In genomic region chr1:39663050-39663449, GRCm38 (mm10) we compare ENCODE assay signal across 20 mouse cellular contexts. TPM values are rescaled to one million over a fixed set of nuclear protein-coding genes. Genes with fewer than 3 reads are reported as not detected.
DNase-seq lines count a peak whose midpoint lies in the region; ATAC-seq and TF ChIP-seq lines count a peak whose summit lies in the region.
"Had no signal": no experiment of that assay in that cellular context is flagged by ENCODE, and none has a peak within 500 bp of the region (broad histone marks: within the 10 kb centered on the region; RNA-seq: fewer than 3 reads in every experiment).

No protein-coding gene starts in this region.

- no peaks in the 10 kb centered on the region for H3K27me3 ChIP-seq in neural tube, embryonic 12.5 days (replicated peaks)
- no peaks in the 10 kb centered on the region for H3K27me3 ChIP-seq in neural tube, embryonic 15.5 days (replicated peaks)
- H3K27me3 ChIP-seq in midbrain, postnatal 0 days (ENCODE audit: insufficient read depth, low read length) = no peaks in the 10 kb centered on the region
- H3K27me3 ChIP-seq: embryonic facial prominence, embryonic 12.5 days; heart, embryonic 12.5 days had no signal

- WGBS in neural tube, embryonic 12.5 days = 77% methylated on average over 4 of the region's 4 CpGs
- 49% methylated on average over 4 of the region's 4 CpGs for WGBS in neural tube, embryonic 15.5 days
- whole genome bisulfite sequencing in midbrain, postnatal 0 days = 59% methylated on average over 4 of the region's 4 CpGs

- no peaks in the 10 kb centered on the region for H3K36me3 ChIP-seq in neural tube, embryonic 12.5 days
- H3K36me3 ChIP-seq in neural tube, embryonic 15.5 days = no peaks in the 10 kb centered on the region
- no peaks in the 10 kb centered on the region for H3K36me3 ChIP-seq in midbrain, postnatal 0 days (ENCODE audit: insufficient read depth, low read length)
- H3K36me3 ChIP-seq: embryonic facial prominence, embryonic 12.5 days; heart, embryonic 12.5 days; hindbrain, embryonic 10.5 days had no signal

- peak; percentile 37; the same call in 1 of the 2 replicates for ATAC-seq in neural tube, embryonic 12.5 days (ENCODE audit: low FRiP score, low read depth)
- ATAC-seq in neural tube, embryonic 15.5 days (ENCODE audit: low FRiP score) = no peak
- peak; percentile 52; the same call in 1 of the 2 replicates for ATAC-seq in midbrain, postnatal 0 days (ENCODE audit: low FRiP score)
- ATAC-seq: forebrain, embryonic 16.5 days had no signal

- H3K9ac ChIP-seq in neural tube, embryonic 12.5 days = no peak overlapping the region
- H3K9ac ChIP-seq in neural tube, embryonic 15.5 days (replicated peaks) = no peak overlapping the region
- H3K9ac ChIP-seq in midbrain, postnatal 0 days (replicated peaks; ENCODE audit: low read length, poor library complexity, severe bottlenecking) = no peak overlapping the region
- H3K9ac ChIP-seq: embryonic facial prominence, embryonic 12.5 days; heart, embryonic 12.5 days had no signal

- no peak for TF ChIP-seq CTCF in layer of hippocampus, adult 2 months (conservative IDR thresholded peaks at IDR 0.05)
- TF ChIP-seq CTCF in midbrain, postnatal 0 days (IDR thresholded peaks at IDR 0.05) = no peak

- no peak overlapping the region for H3K4me2 ChIP-seq in neural tube, embryonic 12.5 days (replicated peaks)
- H3K4me2 ChIP-seq in neural tube, embryonic 15.5 days = no peak overlapping the region
- H3K4me2 ChIP-seq in midbrain, postnatal 0 days (ENCODE audit: low read depth, low read length, poor library complexity, severe bottlenecking) = no peak overlapping the region
- H3K4me2 ChIP-seq: embryonic facial prominence, embryonic 12.5 days; heart, embryonic 12.5 days had no signal

- H3K9me3 ChIP-seq in neural tube, embryonic 12.5 days = no peaks in the 10 kb centered on the region
- H3K9me3 ChIP-seq in neural tube, embryonic 15.5 days (replicated peaks) = 0 out of 2 replicates have a peak, but pooled peaks cover 4% of the 10 kb centered on the region
- H3K9me3 ChIP-seq in midbrain, postnatal 0 days (ENCODE audit: low read length) = 0 out of 2 replicates have a peak, but pooled peaks cover 3% of the 10 kb centered on the region
- H3K9me3 ChIP-seq: embryonic facial prominence, embryonic 12.5 days; hindbrain, embryonic 10.5 days had no signal

- H3K27ac ChIP-seq in layer of hippocampus, adult 2 months = peak overlapping the region; percentile 49; the same call in 1 of the 2 replicates
- no peak overlapping the region for H3K27ac ChIP-seq in neural tube, embryonic 12.5 days
- no peak overlapping the region for H3K27ac ChIP-seq in neural tube, embryonic 15.5 days (replicated peaks)
- no peak overlapping the region for H3K27ac ChIP-seq in midbrain, postnatal 0 days (ENCODE audit: low read depth, low read length)
- H3K27ac ChIP-seq: embryonic facial prominence, embryonic 12.5 days; gastrocnemius, adult 2 months; hindbrain, embryonic 10.5 days had no signal

- no peak for DNase-seq in layer of hippocampus, adult 2 months (ENCODE audit: low spot score in 2 of 2)
- DNase-seq in layer of hippocampus, postnatal 10 days (ENCODE audit: low spot score in 2 of 2) = no peak
- no peak for DNase-seq in midbrain, postnatal 0 days (ENCODE audit: low spot score)
- no peak for DNase-seq in thymus, postnatal 25 days
- DNase-seq: adrenal gland, adult 2 months; adrenal gland, postnatal 25 days; cerebellum, adult 11-12 months; cerebellum, adult 9-10 months; cerebellum, postnatal 25 days; gastrocnemius, adult 2 months; gastrocnemius, postnatal 25 days had no signal

- H3K4me3 ChIP-seq in layer of hippocampus, adult 2 months = no peak overlapping the region
- no peak overlapping the region for H3K4me3 ChIP-seq in neural tube, embryonic 12.5 days
- H3K4me3 ChIP-seq in neural tube, embryonic 15.5 days (replicated peaks) = no peak overlapping the region
- H3K4me3 ChIP-seq in midbrain, postnatal 0 days (ENCODE audit: low read depth, low read length) = no peak overlapping the region
- H3K4me3 ChIP-seq: embryonic facial prominence, embryonic 12.5 days; gastrocnemius, adult 2 months; heart, embryonic 12.5 days; hindbrain, embryonic 10.5 days had no signal

- H3K4me1 ChIP-seq in neural tube, embryonic 12.5 days = 0 out of 2 replicates have a peak, but pooled peaks cover 2% of the 10 kb centered on the region
- H3K4me1 ChIP-seq in neural tube, embryonic 15.5 days = peaks cover 6% of the 10 kb centered on the region; the same call in 1 of the 2 replicates
- H3K4me1 ChIP-seq in midbrain, postnatal 0 days (ENCODE audit: insufficient read depth, low read length) = no peaks in the 10 kb centered on the region
- H3K4me1 ChIP-seq: embryonic facial prominence, embryonic 12.5 days; heart, embryonic 12.5 days; hindbrain, embryonic 10.5 days had no signal

RNA-seq across cellular contexts. Expression of gene Creg2, which starts 11.8 kb away (rescaled TPM):
- 10 to 100 TPM; 99.7 to 100.0 TPM for total RNA-seq in layer of hippocampus, adult 2 months (2021)
- 10 to 100 TPM; 51.6 to 54.2 TPM for total RNA-seq in layer of hippocampus, postnatal 10 days (2021)
- 2.9 and 3.2 TPM in 2 replicates for polyA plus RNA-seq in neural tube, embryonic 12.5 days (2016; fragmentation: Nextera tagmentation; extraction: Ambion mirVana)
- 11.0 and 12.6 TPM in 2 replicates for polyA plus RNA-seq in neural tube, embryonic 15.5 days (2015; fragmentation: Nextera tagmentation; extraction: Ambion mirVana)
- 24.3 and 25.9 TPM in 2 replicates for total RNA-seq in midbrain, postnatal 0 days (2014; rRNA removed)
- 13.6 and 14.6 TPM in 2 replicates for polyA plus RNA-seq in midbrain, postnatal 0 days (2015; fragmentation: Nextera tagmentation; extraction: Ambion mirVana)
- total RNA-seq: granulocyte monocyte progenitor cell, adult 5-6 weeks; heart, postnatal 25 days had no signal

RNA-seq across cellular contexts. Expression of gene Rfx8, which starts 57.7 kb away (rescaled TPM):
- under 1 TPM; 0.22 to 0.51 TPM for total RNA-seq in layer of hippocampus, adult 2 months (2021)
- under 1 TPM in 1 of 2 experiments, not detected in 1; 0.31 TPM for total RNA-seq in layer of hippocampus, postnatal 10 days (2021)
- 0.27 TPM in 1 of 2 replicates, not detected in the other for polyA plus RNA-seq in neural tube, embryonic 12.5 days (2016; fragmentation: Nextera tagmentation; extraction: Ambion mirVana)
- 0.14 and 0.27 TPM in 2 replicates for polyA plus RNA-seq in neural tube, embryonic 15.5 days (2015; fragmentation: Nextera tagmentation; extraction: Ambion mirVana)
- total RNA-seq in midbrain, postnatal 0 days (2014; rRNA removed) = 0.52 and 0.66 TPM in 2 replicates
- polyA plus RNA-seq in midbrain, postnatal 0 days (2015; fragmentation: Nextera tagmentation; extraction: Ambion mirVana) = 0.28 and 0.39 TPM in 2 replicates
- total RNA-seq: adrenal gland, adult 2 months; ES-E14; gastrocnemius, adult 2 months; granulocyte monocyte progenitor cell, adult 5-6 weeks had no signal
